In the genomic region with DNA sequence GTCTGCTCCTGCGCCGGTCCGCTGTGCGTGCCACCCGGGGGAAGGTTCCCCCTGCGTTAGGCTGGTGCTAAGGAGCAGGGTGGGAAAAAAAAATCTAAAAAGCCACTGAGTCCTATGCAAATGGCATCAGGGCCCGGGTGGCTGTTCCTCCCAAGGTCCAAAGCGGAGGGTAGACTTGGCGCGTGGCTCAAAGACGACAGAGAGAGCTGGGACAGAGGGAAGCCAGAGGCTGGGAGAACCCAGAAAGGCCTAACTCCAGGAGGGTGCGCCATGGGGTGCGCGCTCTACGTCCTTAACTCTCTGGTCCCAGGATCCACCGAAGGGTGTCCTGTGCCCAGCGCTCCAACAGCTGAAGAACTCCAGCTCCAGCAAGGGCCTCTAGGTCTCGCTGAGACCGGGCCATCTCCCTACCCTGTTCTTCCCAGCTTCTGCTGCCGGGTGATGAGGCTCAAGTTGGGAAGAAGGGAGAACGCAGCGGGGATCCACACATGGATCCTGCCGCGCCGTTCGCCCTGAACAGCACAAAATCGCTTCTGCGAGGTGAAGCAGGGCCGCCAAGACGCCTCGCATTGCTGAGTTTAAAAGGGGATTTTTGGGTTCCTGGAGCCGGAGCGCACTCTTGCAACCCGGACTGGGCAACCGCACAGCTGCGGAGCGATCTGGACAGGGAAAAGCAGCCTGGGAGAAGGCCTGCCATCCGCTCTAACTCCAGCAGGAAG, we compare ENCODE assay signal across 8 mouse cellular contexts. TPM values are rescaled to one million over a fixed set of nuclear protein-coding genes. Genes with fewer than 3 reads are reported as not detected.
A peak's percentile ranks its signal among the peaks of the same experiment; 100 is the strongest.
DNase-seq lines count a peak whose midpoint lies in the region; ATAC-seq lines count a peak whose summit lies in the region.

No protein-coding gene starts in this region.

- ATAC-seq in lung, embryonic 16.5 days (ENCODE audit: low read depth), result no peak
- ATAC-seq in stomach, embryonic 15.5 days (ENCODE audit: insufficient read depth, low FRiP score, low read depth), result no peak

- WGBS in lung, embryonic 16.5 days, result 4% methylated on average over 38 of the region's 38 CpGs
- 19% methylated on average over 38 of the region's 38 CpGs for WGBS in stomach, embryonic 15.5 days

- DNase-seq in NIH3T3 (ENCODE audit: low read depth), result peak; percentile 66
- DNase-seq in gastrocnemius, postnatal 4 days (ENCODE audit: low spot score in 2 of 2), result peak; percentile 26 to 59
- peak; percentile 33 for DNase-seq in kidney, adult 11 months
- DNase-seq in layer of hippocampus, adult 8-10 months (ENCODE audit: low spot score in 2 of 2), result no peak
- DNase-seq in c-Kit-positive CD71-positive TER-119-positive erythroid progenitor cells, embryonic 14.5 days (ENCODE audit: low spot score), result no peak

- H3K4me2 ChIP-seq in lung, embryonic 16.5 days (ENCODE audit: low read depth, low read length), result peak overlapping the region; percentile 88
- peak overlapping the region; percentile 71 for H3K4me2 ChIP-seq in stomach, embryonic 15.5 days

- H3K36me3 ChIP-seq in lung, embryonic 16.5 days (ENCODE audit: control insufficient read depth, insufficient read depth, low read length), result peaks cover 11% of the 10 kb centered on the region; the same call in 1 of the 2 replicates
- no peaks in the 10 kb centered on the region for H3K36me3 ChIP-seq in stomach, embryonic 15.5 days

- peak overlapping the region; percentile 81 for H3K27ac ChIP-seq in brown adipose tissue, adult 24 weeks (replicated peaks; ENCODE audit: low read depth, low read length)
- peak overlapping the region; percentile 95 for H3K27ac ChIP-seq in lung, embryonic 16.5 days (ENCODE audit: low read length)
- peak overlapping the region; percentile 86 for H3K27ac ChIP-seq in stomach, embryonic 15.5 days

- H3K27me3 ChIP-seq in lung, embryonic 16.5 days (ENCODE audit: control insufficient read depth, insufficient read depth, low read depth, low read length), result no peaks in the 10 kb centered on the region
- no peaks in the 10 kb centered on the region for H3K27me3 ChIP-seq in stomach, embryonic 15.5 days (replicated peaks)

- H3K4me3 ChIP-seq in brown adipose tissue, adult 24 weeks (ENCODE audit: insufficient read depth, low read depth, low read length), result peak overlapping the region; percentile 51
- H3K4me3 ChIP-seq in lung, embryonic 16.5 days (ENCODE audit: low read length), result peak overlapping the region; percentile 56
- peak overlapping the region; percentile 41 for H3K4me3 ChIP-seq in stomach, embryonic 15.5 days (replicated peaks)

- peak overlapping the region; percentile 74 for H3K9ac ChIP-seq in lung, embryonic 16.5 days (ENCODE audit: low read length)
- peak overlapping the region; percentile 46 for H3K9ac ChIP-seq in stomach, embryonic 15.5 days

- no peaks in the 10 kb centered on the region for H3K9me3 ChIP-seq in lung, embryonic 16.5 days (ENCODE audit: control insufficient read depth, low read length)
- no peaks in the 10 kb centered on the region for H3K9me3 ChIP-seq in stomach, embryonic 15.5 days

- no peaks in the 10 kb centered on the region for H3K4me1 ChIP-seq in brown adipose tissue, adult 24 weeks (ENCODE audit: control insufficient read depth, insufficient read depth, insufficient read length, low read length)
- H3K4me1 ChIP-seq in lung, embryonic 16.5 days (replicated peaks; ENCODE audit: control insufficient read depth, insufficient read depth, low read length), result peaks cover 7% of the 10 kb centered on the region
- peaks cover 8% of the 10 kb centered on the region; the same call in 1 of the 2 replicates for H3K4me1 ChIP-seq in stomach, embryonic 15.5 days

RNA-seq across cellular contexts. Expression of gene Zfp503, which starts 6.7 kb away (rescaled TPM):
- polyA plus RNA-seq in brown adipose tissue, adult 24 weeks (2012; ENCODE audit: insufficient read depth, insufficient read length, missing spikeins), result 4.0 and 5.1 TPM in 2 replicates
- 10 to 100 TPM; 14.0 to 15.6 TPM for total RNA-seq in gastrocnemius, postnatal 4 days (2021)
- 14.2 and 17.1 TPM in 2 replicates for polyA plus RNA-seq in lung, embryonic 16.5 days (2015; fragmentation: Nextera tagmentation; extraction: Ambion mirVana)
- 21.4 and 21.7 TPM in 2 replicates for polyA plus RNA-seq in stomach, embryonic 15.5 days (2015; fragmentation: Nextera tagmentation; extraction: Ambion mirVana)
- 1 to 10 TPM; 2.5 to 3.4 (median 3.1) TPM for total RNA-seq in layer of hippocampus, adult 8-10 months (2022)

RNA-seq across cellular contexts. Expression of gene Lrmda, which starts 36.8 kb away (rescaled TPM):
- 12.9 and 15.7 TPM in 2 replicates for polyA plus RNA-seq in brown adipose tissue, adult 24 weeks (2012; ENCODE audit: insufficient read depth, insufficient read length, missing spikeins)
- total RNA-seq in gastrocnemius, postnatal 4 days (2021), result 1 to 10 TPM; 1.5 to 1.9 TPM
- polyA plus RNA-seq in lung, embryonic 16.5 days (2015; fragmentation: Nextera tagmentation; extraction: Ambion mirVana), result 1.2 and 1.3 TPM in 2 replicates
- 0.35 and 0.57 TPM in 2 replicates for polyA plus RNA-seq in stomach, embryonic 15.5 days (2015; fragmentation: Nextera tagmentation; extraction: Ambion mirVana)
- total RNA-seq in layer of hippocampus, adult 8-10 months (2022), result 1 to 10 TPM in 3 of 4 experiments, under 1 TPM in 1; 0.59 to 4.9 (median 1.8) TPM

Comparison
In these comparisons a context has a peak if more than half of its experiments do, and no peak if none do; other contexts are left out.
1. DNase-seq: peak in NIH3T3 (single experiment), gastrocnemius, postnatal 4 days (2 of 2) and kidney, adult 11 months (single experiment); none in layer of hippocampus, adult 8-10 months (0 of 2) and c-Kit-positive CD71-positive TER-119-positive erythroid progenitor cells, embryonic 14.5 days (single experiment).
2. Peak in every context shown above with its lines, with median percentiles within 50 percentile points of each other: H3K27ac ChIP-seq and H3K4me3 ChIP-seq.